Mouse (Mus musculus) kidney, adult 2 months (tissue): ENCODE measurements around the gene Prkar2b.

Experiments used
- CTCF ChIP-seq: fragments of 200-500 bp; conservative IDR thresholded peaks from 2 replicates; pipeline ENCODE4 v1.5.1; 2011; ENCODE audit warnings: low read depth, mild to moderate bottlenecking, control low read depth, low read length, moderate library complexity, mixed read lengths; ENCODE audit not compliant: insufficient read depth, insufficient read length
- POLR2A ChIP-seq: fragments of 200-500 bp; IDR thresholded peaks from one replicate; pipeline ENCODE4 v1.6.1; 2011; ENCODE audit warnings: low read depth, low read length, control low read depth

DNA sequence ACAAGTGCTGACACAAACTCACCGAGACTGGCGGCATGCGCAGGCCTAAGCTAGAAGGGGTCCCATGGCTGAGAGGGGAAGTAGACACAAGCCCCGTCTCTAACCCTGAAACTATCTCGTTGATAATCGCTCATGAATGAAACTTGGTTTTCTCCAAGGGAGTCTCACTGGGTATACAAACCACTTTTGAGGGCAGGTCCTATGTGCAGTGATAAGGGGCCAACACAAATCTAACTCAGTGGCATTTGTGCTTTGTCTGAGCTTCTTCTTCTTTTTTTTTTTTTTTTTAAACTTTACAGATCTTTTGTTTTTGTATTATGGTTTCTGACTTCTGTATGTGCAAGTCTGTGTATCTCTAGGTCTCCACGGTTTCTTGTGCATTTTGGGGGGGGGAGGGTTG, 60.6 kb downstream of the Prkar2b start:
- TF ChIP-seq CTCF, result no peak
- TF ChIP-seq POLR2A, result no peak
